Mouse (Mus musculus) cerebellum, postnatal 10 days (tissue): ENCODE data around the gene Carmil1.

Experiments
- DNase-seq, 2 experiments: peaks; one replicate each; pipeline ENCODE4 v3.0.0; 2021; ENCODE audit warnings: mixed read lengths in 2 of 2

The Carmil1 gene

DNA sequence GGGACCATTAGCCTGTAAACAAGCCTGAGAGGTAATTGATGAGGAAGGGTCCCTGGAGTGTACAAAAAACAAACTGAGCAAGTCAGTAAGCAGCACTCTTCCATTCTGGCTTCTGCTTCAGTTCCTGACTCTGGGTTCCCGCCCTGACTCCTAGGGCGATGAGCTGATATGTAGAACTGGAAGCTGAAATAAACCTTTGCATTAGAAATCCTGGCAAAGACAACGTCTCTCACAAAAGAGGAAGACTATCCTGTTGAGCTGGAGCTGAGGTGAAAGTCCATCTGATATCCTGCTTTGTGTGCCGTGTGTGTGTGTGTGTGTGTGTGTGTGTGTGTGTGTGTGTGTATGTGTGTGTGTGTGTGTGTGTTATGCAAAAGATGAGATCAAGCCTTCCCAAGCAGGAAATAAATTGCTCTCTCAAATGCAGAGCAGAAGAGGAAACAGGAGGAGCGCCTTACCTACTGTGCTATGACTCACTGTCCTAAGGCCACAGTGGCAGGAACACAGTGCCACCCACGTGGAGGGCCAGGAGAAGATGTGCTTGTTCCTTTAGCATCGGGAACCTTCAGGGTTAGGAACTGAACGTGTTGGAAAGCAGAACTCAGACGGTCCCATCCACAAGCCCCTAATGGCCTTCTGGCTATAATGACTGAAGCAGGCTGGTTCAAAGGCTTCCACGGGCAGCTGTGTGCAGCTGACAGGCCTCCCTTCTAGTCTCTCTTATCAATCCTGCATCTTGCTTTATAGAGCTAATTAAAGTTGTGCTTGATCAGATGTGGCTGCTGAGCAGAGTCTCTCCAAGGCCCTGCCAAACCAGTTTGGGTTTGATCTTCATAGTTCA, 19.6 kb downstream of the Carmil1 start:
- no peak for DNase-seq

DNA sequence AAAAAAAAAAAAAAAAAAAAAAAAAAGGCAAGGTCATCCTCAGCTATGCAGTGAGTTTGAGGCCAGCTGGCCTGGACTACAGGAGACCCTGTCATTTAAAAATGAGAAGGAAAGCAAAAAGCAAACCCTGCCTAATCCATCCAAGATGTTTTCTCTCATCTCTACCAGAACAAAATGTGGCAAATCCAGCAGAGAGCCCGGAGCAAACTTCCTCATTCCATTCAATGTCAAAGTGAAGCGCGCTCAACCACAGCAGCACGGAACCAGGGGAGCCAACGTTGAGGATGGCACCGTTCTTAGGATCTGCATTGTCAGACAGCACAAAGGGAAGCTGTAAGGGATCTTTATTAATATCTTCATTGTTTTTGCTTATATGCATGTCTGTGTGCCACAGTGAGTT, 22.8 kb downstream of the Carmil1 start:
- DNase-seq: no peak

DNA sequence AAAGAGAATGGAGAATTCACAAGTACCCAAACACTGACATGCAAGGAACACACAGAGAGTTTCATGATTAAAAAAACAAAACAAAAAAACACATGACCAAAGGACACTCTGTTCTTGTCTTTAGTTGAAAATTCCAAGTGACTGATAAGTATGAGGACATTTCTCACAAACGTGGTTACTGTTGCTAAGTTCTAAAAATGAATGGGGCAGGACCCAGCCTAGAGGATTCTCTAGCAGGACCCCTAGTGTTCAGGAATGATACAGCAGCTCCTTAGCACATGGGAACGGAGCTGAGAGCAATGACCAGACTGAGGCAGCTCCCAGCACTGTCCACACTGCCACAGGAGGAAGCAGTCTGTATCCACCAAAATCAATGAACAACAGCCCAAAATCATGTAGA, 26.6 kb downstream of the Carmil1 start:
- DNase-seq: peak; percentile 61 to 74

DNA sequence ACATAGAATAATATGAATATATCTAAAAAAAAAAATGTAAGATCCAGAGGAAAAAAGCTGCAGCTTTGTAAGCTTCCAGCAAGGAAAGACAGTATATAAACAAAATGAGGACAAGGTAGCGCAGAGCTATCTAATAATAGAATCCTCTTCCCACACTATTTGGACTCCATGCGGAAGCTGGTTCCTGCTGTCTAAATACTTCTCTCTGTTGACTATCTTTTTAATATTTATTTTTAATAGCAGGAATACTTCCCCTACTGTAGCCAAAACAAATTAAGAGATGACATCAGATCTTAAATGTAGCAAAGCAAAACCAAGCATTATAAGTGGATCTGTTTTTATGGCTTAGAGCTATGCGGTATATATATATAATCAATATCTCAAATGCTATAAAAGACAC, 27.0 kb downstream of the Carmil1 start:
- DNase-seq: no peak

DNA sequence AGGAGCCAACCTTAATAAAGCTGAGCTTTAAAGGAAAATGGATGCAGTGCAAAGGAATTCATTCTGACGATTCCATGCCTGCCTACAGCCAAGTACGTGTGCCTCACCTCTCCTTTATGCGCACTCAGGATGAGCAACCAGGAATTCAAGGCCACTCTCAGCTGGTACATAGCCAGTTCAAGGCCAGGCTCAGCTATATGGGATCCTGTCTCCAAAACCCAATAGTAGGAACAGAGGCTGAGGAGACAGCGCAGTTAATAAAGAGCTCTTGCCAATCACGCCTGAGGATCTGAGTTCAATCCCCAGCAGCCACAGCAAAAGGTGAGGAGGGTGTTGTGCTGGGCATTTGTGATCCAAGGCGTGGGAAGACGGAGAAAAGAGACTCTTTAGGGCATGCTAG, 29.4 kb downstream of the Carmil1 start:
- no peak for DNase-seq

DNA sequence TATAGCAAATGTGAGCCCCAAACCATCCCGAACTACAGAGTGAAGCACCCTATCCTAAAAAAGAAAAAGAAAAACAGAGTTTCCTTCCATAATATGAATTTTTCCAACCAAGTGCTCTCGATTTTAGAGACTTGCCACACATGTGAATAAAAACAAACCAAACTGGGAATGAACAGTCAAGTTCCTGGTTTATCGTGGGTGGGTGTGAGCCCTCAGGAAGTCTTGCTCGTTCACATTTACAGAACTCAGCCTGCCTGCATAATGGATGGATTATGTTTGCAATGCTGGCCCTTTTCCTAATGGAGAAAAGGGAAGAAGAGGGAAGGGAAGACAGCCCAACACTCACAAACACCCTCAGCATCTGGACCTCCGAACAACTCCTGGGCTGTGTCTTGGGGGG, 32.7 kb downstream of the Carmil1 start:
- DNase-seq: no peak

DNA sequence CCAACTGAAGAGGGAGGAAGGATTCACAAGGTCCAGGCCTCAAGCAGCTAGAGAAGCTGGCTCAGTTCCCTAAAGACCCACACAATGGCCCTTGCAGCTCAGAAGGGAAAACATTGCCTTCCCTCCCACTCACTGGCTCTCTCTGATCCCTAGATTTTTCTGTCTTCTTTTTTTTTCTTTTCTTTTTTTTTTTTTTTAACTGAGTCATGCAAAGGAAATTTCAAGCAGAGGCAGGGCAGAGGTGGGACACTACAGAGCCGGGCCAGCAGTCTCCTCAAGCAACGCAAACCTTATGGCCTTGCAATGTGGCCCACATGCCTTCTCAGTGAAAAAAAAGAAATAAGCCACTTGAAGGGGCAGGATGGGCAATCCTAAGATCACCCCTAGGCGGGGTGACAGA, 33.2 kb downstream of the Carmil1 start:
- no peak for DNase-seq

DNA sequence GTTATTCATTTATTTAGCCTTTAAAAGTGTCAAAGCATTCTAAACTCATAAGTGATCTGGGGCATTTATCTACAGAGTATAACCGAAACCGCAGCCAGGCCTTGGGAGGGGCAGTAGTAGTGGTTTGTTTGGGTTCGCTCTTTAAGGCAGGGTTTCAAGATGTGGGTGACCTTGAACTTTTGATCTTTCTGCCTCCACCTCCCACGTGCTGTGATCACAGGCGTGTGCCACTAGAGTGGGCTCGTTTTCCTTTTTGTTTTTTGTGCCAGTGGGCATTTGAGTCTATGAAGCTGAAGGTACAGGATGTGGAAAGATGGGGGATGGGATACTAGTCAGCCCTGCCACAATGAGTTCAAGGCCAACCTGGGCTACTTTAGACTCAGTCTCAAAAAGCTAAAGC, 34.3 kb downstream of the Carmil1 start:
- no peak for DNase-seq

DNA sequence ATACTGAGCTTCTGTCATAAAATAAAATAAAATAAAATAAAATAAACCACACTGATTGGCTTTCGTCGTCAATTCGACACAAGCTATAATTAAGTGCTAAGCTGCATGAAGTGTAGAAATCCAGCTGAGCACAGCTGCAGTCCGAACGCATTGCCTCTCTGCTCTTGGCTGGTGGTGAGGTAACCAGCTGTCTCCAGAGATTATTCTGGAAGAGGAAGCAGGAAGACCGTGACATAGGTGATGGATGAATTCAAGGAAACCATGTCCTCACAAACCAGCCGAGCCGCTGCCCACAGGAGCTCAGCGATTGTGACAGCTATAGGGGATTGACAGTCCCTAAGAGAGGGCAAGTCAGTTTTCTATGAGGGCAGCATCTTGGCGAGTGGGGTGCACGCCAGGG, 36.0 kb downstream of the Carmil1 start:
- no peak for DNase-seq

DNA sequence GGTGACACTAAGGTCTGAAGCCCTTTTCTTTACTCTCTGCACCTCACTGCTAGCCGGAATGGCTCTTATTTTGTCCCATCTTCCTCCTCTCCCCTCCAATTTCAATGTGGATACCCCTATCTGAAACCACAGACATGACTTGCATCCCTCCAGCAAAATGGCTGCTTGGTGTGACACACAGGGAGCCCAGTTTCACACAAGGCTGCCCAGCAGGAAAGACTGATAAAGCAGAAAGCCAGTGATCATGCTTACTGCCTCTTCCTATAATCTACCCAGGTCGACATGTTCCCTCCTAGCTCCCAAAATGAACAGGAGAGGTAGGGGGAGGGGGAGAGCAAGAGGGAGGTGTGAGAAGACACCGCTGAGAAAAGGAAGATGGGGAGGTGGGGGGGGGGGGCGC, 36.6 kb downstream of the Carmil1 start:
- no peak for DNase-seq

DNA sequence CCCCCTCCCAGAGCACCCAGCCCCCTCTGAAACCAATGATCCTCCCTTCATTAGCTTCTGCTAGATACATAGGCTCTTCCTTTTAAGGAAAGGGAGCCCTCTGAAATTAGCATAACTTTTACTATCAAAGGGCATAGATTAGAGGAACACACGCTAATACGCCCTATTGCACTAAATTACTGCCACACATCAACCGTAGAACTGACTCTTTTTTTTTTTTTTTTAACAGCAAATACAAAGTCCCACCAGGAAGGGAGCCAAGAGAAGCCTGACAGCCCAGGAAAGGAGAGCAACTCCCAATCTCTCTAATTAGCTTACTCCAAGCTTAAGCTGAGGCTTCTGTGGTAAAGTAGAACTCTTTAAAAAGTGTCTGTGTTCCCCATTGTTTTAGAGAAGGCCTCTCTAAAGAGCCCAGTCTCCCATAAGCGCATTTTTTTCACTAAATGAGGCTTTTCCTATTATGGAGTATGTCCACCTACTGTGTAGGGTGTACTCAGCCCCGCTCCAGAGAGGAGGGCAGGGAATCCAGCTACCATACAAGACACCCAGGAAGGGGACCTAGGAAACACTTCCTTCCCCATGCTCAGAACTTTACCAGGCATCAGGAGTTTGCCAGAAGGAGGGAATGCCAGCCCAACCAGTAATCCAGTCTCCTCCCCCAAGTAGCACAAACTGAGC, 38.0 kb downstream of the Carmil1 start:
- DNase-seq: no peak

DNA sequence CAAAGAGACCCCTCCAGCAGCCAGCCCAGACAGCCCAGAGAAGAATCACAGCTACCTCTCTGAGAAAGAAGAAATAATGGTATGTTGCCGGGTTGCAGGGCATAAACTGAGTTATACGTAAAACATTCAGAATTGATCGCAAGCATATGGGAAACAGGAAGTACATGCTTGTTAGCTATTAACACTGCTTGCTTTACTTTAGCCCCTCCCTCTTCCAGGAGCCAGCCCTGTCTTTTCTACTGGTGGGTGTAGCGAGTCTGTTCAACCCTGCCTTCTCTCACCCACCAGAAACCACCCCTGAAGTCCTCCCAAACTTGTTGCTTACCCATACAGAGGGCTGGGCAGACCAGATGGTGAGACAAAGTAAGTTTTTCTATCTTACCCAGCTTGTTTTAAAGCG, 39.4 kb downstream of the Carmil1 start:
- no peak for DNase-seq

DNA sequence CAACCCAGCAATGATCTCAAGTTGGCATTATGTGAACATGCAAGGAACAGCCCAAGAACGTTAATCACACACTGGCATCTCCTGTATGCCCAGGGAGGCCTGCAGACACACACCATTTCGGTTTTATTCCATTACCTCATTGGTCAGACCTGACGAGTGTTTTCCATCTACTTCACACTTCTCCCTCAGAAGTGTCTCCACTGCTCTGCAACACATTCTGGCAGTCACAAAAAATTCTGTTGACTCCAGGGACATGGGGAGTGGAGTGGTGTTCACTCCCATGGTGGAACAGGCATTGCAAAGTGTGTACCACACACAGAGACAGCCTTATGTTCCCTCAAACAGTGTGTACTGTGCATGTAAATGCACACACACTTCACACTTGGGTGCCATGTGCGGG, 40.2 kb downstream of the Carmil1 start:
- DNase-seq: no peak

DNA sequence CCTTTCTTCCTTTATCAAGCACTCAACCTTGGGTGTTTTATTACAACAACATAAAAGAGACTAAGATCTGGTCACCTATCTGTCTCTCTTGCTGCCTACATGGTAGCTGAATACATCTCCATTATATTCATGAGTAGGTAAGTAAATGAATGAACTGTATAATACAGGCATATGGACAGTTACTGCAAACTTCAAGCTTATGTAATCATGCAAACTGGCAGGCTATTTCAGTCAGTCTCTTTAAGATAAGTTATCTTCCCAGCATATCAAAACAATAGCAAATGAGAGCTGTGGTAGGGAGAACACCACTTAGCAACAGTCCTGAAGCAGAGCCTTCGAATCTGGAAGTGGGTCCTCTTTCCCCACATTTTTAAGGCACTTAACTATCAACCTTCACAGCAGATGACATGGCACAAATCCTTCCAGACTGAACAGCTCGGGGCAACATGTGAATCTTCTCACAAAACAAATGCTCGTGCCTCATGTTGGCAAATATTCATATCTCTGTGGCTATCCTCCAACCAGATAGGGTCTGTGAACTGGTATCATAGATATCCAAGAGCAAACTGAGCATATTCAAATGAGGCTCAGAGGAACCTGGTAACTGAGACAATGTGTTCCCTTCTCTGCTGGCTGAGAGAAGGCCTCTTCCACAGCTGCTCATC, 42.0 kb downstream of the Carmil1 start:
- peak; percentile 41 to 48 for DNase-seq

DNA sequence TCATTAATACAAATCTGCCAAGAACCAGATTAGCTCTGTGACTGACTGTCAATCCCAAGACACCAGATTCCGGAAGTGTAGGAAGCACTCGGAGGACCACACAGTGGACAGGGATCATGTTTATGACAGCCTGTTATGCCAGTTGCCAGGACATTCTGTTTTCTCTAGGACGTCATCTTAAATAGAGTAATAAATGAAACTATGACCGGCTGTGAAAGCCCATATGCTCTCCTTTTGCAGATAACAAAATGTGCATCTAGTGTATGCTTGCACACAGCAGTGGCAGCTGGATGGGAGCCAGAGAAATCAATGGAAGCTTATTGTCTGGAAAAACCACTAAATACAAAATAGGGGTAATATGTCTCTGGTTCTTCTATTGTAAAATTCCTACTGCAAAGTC, 43.9 kb downstream of the Carmil1 start:
- peak; percentile 48 to 51 for DNase-seq

DNA sequence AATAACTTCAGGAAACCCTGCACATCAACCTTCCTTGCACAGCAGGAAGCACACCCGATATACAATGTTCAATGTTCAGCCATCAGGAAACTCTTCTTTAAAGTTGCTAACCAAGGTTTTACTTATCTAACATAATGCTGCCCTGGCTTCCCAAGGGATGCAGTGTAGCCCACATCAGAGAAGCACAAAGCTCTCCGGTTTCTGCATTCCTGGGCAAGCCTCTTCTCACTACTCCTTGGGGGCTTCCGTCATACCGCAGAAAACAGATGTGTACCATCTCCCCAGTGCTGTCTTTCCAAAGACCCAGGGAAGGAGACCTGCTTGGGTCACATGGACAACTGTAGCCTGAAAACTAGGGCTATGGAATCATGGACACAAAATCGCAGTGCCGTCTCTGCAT, 47.8 kb downstream of the Carmil1 start:
- no peak for DNase-seq

DNA sequence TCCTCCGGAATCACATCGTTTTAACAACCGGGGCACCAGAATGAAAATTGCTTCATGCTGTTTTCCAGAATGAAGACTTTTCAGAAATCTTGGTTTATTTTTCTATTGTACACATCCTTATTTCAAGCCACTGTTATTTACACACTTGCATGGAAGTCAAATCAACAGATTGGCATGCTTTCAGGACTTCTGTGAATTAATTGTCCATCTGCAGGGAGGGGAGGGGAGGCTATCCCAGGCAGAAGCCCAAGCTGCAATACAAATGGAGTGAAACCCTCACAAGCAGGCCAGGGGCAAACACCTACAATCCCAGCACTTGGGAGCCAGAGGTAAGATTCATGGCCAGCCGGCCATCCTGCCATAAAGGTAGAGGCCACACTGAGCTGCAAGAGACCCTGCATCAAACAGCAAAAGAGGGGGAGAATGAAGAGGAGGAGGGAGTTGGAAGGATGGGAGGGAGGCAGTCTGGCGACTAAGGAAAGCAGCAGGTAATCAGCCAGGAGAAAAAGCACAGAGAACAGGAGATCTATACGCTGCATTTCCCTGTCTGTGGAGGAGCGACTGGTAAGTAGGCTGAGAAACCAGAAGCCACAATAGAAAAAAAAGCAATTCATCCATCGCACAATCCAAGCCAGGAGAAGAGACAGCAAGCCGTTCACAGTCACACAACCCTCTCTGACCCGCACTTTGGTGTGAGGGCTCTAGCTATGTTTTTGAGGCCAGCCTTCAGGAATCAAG, 48.7 kb downstream of the Carmil1 start:
- peak; percentile 22 to 38 for DNase-seq

DNA sequence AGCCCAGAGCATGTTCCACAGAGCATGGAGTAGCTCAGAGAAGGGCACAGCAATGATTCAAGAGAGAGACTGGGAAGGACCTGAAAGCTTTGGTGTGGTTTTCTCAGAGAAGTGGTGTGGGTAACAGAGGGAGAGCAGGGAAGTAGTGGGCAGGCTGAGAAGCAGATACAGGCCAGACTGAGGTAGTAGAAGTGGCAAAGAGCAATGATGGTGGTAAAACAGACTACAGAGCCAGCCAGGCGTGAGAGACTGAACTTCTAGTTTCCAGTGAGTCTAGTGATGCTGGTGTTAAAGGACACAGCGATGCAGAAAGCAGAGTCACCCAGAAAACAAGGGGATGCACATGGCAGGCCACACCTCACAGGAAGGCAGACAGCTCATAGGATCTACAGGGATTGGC, 49.4 kb downstream of the Carmil1 start:
- DNase-seq: no peak

DNA sequence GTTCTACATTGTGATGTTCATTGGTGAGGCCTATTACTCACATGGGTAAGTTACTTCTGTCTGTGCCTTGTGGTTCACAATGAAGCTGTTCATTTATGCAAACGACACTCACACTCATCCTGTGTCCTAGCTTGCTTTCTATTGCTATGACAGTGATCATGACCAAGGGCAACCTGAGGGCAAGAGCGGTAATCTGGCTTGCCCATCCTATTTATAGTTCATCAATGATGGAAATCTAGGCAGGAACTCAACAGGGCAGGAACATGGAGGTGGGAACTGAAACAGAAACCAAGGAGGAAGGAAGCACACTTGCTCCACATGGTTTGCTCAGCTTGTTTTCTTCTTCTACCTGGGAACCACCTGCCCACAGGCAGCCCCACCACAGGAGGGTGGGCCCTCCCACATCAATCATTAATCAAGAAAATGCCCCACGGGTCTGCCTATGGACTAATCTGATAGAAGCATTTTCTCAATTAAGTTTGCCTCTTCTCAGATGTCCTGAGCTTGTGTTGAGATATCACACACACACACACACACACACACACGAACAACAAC, 50.0 kb downstream of the Carmil1 start:
- no peak for DNase-seq

DNA sequence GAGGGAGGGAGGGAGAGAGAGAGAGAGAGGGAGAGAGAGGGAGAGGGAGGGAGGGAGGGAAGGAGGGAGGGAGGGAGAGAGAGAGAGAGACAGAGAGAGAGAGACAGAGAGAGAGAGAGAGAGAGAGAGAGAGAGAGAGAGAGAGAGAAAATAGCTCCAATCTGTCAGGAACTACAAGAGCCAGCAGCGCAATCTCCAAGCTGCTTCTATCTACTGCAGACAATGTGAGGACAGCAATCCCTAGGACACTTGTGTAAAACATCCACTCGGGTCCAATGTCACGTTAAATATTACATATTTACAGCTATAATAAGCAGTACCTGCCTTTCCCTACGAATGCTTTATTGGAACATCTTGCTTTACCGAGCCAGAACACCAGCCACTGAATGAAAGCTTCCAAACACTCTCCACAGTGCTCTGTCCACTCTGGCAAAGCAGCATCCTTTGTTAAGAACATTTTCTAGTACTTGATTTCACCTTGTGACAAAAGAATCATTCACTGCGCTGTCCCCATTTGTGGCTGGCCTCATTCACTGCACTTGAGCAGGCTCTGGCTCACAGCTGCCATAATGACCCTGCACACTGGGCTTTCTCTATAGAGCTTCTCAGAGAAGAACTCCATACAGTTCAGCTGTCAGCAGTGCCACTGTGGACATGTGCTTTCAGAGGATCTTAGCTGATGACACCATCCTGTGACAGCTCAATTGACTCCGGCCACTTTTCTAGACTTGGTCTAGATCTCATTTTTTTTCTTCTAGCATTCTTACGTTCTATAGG, 57.0 kb downstream of the Carmil1 start:
- no peak for DNase-seq

DNA sequence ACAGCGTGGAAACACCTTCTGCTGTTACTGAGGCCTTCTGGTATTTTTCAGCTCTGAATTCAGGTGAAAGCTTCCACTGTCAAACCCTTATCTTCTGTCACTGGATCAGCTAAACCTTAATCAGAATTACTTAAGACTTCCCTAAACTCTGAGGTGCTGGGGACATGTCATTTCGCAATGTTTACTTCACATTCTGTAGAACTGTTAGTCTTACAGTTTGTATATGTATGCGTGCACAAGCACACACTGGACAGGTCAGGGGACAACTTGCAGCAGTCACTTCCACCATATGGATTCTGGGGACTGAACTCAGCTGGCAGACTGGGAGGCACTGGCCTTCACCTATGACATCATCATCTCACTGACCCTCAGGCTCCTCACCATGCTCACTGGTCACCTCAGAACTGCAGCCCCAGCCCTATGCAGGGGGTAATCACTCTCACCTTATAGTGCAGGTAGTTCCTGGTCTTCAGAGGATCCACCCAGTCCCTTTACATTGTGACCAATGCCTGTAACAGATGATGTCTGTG, 60.1 kb downstream of the Carmil1 start:
- no peak for DNase-seq

DNA sequence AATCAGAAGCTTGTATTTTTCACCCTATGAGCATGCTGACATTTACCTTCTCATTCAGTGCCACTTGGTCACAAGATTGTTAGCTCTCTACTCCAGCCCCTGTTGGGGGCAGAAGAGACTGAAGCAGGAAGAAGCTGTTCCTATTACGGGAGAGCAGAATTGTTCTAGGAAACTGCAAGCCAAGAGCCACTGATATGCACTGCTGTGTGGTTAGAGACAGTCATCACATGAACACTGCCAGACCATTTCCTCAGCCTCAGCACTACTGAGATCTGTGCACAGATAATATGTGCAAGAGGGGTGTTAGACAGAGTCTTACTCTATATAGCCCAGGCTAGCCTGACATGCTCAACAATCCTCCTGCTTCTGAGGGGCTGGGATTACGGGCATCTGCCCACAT, 69.4 kb downstream of the Carmil1 start:
- no peak for DNase-seq
